Mouse (Mus musculus): ENCODE results near the gene Fh1.

DNA sequence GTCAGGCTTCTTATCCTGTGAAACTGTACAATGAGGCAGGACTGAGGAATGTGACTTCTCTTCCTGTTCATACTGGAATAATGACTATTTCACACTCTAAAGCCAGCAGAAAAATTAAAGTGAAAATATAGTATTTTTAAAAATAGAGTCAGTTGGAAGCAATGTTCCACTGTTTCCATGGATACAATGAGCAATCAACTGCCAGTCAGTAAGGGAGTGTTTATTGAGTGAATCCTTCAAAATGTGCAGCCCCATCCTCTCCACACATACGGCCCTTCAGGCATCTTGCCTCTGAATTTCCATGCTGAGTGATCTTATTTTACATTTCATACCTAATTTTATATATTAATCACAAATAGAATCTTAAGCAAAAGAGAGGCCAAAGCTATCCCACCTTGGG lies 74.8 kb downstream of the Fh1 start:
- TF ChIP-seq MAX (IDR thresholded peaks at IDR 0.05; ENCODE audit: low read length) (no peak), ZMIZ1 (IDR thresholded peaks at IDR 0.05; ENCODE audit: low read depth, low read length) (no peak), POLR2A (IDR thresholded peaks at IDR 0.05; ENCODE audit: low read depth, low read length) (no peak), BHLHE40 (IDR thresholded peaks at IDR 0.05; ENCODE audit: low read depth, low read length) (no peak), MEF2A (IDR thresholded peaks at IDR 0.05; ENCODE audit: borderline replicate concordance, low read depth, low read length) (no peak), NRF1 (IDR thresholded peaks at IDR 0.05; ENCODE audit: low read depth, low read length) (no peak), IRF4 (IDR thresholded peaks at IDR 0.05; ENCODE audit: low read depth, low read length) (no peak), MAZ (IDR thresholded peaks at IDR 0.05; ENCODE audit: low read depth, low read length) (no peak), CTCF (conservative IDR thresholded peaks at IDR 0.05 in 1 of 2, IDR thresholded peaks at IDR 0.05 in 1 of 2; ENCODE audit: low read depth in 2 of 2, low read length in 2 of 2) (no peak), ZC3H11A (IDR thresholded peaks at IDR 0.05; ENCODE audit: low read depth, low read length) (no peak)

All from CH12.LX (cell line).